Mouse (Mus musculus): ENCODE data around the gene Fam20c.

Gene Fam20c

DNA sequence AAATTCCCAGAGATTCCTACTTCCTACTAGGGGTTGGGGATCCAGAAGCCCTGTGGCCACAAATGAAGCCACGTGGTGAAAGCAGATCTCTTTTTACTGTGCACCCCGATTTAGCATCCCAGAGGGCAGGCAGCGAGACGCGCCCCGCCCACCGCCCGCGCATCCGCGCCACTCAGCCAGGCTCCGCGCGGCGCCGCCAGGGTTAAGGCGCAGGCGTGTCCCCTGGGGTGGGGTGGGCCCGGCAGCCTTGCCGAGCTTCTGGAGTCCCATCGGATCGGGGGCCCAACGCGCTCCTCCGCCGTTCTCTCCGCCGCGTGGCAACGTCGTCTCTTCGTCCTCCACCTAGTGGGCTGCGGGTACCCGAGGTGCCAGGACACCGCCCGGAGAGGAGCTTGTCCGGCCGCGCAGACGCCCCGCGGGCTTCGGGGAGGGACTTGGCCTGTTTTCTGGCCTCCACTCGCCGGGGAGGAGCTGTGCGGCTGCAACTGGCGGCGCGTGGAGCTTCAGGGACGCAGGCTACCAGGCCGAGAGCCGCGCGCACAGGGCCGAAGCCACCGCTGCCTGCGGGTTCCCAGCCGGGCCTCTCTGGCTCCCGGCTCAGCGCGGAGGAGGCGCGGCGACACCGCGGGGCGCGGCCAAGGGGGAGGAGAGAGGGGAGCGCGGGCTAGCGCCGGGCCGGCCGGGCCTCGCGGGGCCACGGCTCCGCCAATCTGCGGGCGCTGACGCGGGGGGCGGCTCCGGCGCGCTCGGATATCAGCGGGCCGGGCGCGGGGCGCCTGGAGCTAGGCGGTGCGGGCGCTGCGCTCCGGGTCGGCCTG is at the start of gene Fam20c:
TSS of gene Fam20c (plus strand) at position 212 of the 818 bp plus-strand sequence.
- peak; percentile 77 for DNase-seq (ENCODE audit: low spot score)

DNA sequence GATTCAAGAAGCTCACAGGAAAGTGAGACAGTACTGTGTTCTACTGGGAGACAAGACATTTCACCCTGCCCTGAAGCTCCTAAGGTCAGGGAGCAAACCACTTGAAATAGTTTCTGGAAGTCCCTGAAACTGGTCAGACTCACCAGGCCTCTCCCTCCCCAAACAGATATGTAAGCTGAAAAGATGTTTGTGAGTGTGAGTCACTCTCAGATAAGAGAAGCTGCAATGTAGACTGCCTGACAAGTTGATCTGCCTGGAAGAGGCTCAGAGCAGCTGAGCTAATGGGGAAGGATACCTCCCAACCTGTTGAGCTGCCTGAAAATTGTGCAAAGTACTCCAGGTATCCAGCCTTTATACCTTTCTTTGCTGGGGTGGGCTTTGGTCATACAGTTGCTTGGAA is 46.9 kb upstream of the Fam20c start:
- no peak for DNase-seq (ENCODE audit: low spot score)

DNA sequence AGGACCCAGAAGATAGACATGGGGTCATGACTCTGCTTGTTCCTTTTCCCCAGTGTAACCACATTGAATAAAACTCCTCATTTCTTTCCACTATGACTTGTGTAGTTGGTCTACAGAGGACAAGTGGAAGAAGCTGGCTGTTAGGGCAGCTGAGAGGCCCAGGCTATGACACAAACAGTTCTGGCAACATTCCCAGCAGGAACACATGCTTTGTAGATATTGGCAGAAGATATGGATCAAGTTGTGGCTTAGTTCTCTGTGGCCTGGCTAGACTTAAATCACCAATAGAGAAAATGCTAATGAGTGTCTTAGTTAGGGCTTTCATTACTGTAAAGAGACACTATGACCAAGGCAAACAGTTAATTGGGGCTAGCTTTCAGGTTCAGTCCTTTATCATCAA is 45.7 kb upstream of the Fam20c start:
- no peak for DNase-seq (ENCODE audit: low spot score)

DNA sequence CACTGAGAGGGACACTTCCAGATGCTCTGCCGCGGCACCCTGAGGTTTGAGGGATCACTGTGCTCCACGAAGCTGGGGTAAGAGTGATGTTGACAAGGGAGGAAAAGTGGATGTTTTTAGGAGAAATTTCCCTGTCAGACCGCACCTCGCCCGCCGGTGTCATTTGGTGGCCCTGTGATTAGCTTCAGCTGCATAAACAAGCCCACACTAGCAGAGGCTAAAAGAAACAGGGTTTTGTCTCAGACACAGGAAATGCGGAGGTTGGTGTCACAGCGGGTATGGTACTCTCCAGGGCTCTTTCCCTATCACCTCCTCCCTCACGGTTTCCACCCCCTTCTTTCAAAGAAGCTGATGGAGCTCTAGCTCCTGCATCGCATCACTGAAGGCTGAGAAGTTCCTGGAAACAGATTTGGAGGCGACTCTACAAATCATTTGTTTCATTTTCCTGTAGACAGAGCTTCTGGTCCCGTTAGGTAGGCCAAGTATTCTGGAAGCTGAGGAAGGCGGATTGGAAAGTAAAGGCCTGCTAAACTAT is 38.7 kb upstream of the Fam20c start:
- DNase-seq (ENCODE audit: low spot score): no peak

DNA sequence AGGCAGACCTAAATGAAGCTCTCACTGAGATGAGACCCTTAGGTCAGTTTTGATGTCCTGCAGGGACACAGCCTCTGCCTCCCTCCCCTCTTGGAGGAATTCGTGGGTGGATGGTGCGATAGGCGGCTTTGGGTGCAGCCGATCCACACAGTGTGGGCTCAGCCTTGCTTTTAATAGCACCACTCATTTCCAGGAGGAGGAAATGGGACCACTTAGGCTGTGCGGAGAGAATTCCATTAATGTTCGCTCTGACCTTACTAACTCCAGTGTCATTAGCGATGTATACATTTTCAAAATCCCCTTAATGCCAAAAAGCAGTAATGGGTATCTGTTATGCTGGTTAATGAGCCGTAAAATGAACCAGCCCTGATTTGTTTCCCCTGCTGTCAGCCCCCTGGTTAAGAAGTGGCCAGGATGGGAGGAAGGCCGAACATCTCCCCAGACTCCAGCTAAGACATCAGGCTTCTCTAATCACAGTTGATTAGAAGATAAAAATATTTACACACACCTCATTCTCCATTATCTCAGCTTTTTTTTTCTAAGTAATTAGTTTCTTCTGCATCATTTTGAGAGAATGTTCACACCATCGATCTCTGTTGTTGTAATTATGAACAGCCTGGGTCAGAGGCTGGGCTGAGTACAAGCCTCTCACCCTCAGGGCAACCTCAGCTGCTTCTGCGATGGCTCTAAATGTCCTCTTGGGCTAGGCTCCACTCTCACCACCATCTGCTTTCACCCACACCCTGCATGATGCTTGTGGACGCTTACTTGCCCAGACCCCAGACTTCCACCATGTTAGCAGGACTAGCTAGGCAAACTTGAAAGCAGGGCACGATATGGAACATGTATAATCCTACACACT is 33.8 kb upstream of the Fam20c start:
- no peak for DNase-seq (ENCODE audit: low spot score)

DNA sequence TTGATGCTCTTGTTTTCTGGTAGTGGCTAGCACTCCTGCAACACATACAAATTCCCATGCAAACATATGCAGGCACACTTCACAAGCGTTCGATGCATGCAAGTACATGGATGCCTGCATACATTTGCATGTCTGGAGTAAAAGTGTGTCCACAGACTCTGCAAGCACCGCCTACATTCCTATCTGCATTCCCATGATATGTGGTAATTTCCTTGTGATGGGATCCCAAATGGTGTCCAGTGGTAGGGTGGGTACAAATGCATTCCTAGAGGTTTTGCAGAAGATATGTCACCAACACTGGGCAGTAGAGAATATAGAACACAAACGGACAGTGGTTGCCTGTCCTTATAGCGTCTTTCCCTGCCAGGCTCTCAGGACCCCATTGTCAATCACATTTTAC is 29.9 kb upstream of the Fam20c start:
- DNase-seq (ENCODE audit: low spot score): no peak

DNA sequence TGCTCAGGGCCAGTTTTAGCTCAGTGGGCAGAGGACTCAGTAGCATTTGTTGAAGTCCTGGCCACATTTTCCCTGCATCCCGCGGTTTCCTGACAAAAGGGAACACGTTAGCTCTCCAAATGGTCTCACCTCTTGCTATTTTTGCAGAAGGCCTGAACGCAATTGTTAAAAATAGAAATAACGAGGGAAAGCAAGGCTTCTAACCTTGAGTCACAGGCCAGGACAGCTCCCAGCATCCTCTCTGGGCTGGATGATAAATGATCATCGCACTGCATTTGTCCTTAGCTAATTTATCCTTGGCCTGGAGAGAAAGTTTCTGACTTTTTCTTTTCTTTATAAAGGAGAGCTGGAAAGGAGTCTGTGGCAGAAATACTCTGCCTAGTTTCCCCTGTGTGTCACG is 29.2 kb upstream of the Fam20c start:
- no peak for DNase-seq (ENCODE audit: low spot score)

DNA sequence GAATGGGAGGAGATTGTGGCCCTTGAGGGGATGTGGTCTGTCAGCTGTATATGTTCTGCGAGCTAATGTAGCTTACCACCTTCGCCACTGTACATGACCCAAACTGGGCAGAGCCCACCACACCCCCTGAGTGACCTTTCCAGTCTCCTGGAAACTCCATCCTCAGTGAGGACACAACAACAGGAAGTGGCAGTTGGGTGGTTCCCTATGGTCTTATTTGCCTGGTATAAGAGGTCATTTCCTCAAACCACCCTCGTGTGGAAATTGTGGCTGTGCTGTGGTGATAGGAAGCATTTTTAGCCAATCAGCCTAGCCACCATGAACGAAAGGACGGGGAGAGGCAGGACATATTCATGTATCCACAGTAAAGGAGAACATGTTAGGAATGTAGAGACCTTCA is 23.5 kb upstream of the Fam20c start:
- DNase-seq (ENCODE audit: low spot score): peak; percentile 12

DNA sequence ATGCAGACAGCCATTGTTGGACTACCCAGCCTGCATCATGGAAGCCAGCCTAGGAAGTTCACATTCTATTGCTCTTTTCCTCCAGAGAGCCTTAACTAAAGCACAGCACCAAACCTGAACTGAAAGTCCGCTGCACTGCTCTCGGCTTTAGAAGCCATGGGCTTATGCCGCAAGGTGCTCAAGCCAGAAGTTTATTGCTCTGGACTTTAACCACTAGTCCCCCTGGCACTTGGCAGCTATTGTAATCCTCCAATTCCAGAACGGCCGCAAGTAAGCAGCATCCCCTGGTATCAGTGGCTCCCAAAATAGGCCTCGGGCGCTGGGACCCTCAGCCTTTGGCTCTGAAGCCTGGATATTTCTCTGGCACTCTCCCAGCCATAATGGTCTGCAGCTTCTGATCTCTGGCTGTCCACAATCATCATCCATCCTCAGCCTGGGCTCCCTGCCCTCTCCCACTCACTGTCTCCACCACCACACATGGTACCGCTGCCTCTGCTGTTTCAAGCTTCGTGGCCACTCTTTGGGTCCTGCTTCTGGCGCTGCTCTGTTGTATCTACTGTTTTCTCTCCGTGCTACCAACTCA is 20.9 kb upstream of the Fam20c start:
- no peak for DNase-seq (ENCODE audit: low spot score)

DNA sequence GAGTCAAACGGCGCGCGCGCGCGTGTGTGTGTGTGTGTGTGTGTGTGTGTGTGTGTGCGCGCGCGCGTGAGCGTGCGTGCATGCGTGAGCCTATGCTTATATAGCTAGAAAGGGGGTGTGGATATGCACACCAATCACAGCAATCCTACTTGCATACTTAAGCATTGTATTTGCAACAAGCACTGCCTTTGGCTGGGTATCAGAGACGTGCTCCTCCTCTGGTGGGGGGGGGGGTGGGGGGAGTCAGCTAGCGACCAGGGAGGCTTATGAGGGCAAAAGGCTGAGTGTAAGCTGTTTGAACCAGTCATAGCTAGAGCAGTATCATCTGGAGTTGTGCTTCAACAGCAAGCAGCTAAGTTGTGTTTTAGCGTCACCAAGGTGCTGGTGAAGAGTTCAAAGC is 20.3 kb upstream of the Fam20c start:
- DNase-seq (ENCODE audit: low spot score): no peak

DNA sequence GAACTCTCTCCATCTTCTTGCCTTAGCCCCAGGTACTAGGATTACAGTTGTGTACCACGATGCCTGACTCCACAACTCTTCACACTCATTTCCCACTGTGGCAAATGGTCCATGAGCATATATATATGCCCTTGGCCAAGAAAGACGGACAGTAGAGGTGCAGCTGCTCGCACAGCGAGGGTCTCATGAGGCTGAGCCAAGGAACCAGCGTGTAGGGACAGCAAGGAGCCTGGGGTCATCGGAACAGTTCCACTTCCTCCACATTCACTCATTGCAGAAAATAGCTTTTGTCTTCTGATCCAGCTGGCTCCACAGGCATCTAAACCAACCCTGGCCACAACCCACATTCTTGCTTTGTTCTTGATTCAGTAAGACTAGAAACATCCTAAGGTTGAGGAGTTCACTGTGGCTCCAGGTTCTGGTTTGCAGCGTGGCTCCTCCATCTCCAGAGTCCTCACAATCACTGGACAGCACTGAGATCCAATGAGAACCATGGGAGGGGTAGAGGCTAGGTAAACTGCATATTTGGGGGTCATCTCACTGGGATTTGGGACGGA is 19.0 kb upstream of the Fam20c start:
- DNase-seq (ENCODE audit: low spot score): no peak

DNA sequence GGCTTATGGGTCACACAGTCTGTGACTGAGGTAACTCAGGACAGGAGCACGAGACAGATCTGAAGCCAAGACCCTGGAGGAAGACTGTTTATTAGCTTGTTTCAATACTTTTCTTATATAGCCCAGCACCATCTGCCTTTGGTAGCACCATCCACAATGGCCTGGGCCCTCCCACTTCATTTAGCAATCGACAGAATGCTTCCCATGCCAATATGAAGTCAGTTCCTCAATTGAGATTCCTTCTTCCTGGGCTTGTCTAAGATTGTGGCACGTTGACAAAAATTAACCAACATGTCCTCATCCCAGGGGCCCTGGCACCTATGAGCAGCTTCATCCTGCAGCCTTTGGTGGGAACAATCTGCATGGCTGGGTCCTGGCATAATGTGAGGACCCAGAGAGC is 14.2 kb upstream of the Fam20c start:
- no peak for DNase-seq (ENCODE audit: low spot score)

DNA sequence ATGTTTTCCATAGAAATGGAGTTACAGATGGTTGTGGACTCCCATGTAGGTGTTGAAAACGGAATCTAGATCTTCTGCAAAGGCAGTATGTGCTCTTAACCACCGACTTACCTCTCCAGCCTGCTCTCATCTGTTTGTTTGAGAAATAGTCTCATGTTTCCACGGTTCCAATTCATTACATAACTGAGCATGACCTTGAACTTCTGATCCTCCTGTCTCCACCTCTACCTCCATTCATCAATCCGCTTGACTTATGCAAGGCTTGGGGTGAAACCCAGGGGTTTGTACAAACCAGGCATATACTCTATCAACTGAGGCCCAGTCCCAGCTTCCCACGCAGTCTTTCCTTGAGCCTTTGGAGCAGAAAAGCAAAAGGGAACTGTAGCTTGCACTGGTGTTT is 12.8 kb upstream of the Fam20c start:
- no peak for DNase-seq (ENCODE audit: low spot score)

DNA sequence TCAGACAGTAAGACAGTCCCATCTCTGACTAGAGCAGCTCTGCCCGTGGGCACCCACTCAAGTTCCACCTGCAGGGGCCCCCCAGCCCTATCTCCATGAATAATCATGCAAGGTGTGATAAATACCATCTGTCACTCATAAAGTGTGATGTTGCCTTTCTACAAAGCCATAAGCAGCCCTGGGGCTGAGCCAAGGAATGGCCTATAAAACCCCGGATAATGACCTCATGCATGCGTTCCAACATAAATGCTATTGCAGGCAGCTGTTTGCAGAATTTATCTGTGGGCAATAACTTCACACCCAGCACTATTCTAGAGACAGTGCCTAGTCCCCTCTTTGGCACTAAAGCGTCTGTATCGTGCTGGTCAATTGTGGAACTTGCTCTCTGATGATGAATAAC is 12.0 kb upstream of the Fam20c start:
- DNase-seq (ENCODE audit: low spot score): no peak

DNA sequence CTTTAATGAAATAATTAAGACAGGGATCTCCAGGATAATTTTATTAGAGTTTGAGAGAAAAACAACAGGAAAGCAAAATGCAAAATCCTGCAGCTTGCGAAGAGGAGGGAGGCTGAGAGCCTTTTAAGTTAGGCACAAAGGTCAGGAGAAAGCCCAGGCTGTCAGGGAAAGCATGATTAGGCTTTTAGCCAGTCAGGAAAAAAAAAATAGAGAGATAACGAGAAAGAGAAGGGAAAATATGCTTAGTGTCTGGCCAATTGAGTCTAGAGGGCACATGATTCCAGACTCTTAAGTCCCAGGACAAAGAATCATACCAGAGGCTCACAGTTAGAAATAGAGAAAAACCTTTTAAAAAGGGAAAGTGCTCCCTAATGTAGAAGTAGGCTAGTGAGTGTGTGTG is 10.7 kb upstream of the Fam20c start:
- no peak for DNase-seq (ENCODE audit: low spot score)

DNA sequence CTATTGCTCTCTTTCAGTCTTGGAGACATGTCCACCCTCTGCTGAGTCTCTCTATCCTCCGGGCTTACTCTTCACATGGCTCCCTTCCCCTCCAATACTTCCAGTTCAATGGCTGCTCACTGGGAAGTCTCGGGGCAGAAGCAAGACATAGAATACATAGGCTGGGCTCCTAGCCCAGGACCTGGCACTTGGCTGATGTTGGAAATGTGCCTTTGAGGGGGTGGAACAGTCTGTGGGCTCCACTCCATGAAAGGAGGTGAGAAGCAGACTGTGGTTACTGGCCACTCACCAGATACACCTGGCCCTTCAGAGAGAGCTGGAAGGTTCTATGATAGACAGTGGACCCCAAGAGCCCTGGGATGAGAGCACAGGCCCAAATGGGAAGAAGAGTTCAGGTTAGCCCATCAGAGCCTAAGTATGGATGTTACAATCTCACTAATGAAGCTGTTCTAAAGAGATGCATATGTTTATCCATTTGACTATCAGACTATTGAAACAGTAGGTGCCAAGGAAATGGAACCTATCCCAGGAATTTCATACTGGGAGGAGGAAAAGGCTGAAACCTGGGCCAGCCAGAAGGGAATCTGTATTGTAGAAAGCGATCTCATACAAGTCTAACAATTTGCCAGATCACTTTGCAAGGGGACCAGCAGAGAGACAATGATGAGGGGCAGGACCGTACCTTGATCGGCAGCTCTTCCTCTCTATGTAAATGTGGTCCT is 8.8 kb upstream of the Fam20c start:
- no peak for DNase-seq (ENCODE audit: low spot score)

DNA sequence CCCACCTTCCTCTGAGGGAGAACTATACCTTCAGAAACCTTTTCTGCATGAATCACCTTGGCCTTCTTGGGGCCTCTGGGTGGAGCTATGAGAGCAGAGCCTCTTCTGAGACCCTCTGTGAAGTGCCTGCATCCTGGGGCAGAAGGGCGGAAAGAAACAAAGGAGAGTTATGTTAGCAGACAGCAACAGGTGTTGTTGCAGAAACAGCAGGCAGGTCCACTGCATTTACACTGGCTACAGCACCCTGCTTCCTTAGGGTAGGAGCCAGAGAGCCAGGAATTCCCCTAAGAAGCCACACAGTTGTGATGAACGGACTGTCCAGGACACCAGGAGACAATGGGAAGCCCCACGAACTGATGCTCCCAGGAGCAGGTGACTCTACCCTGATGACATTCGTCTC is 1.0 kb upstream of the Fam20c start:
- DNase-seq (ENCODE audit: low spot score): no peak

DNA sequence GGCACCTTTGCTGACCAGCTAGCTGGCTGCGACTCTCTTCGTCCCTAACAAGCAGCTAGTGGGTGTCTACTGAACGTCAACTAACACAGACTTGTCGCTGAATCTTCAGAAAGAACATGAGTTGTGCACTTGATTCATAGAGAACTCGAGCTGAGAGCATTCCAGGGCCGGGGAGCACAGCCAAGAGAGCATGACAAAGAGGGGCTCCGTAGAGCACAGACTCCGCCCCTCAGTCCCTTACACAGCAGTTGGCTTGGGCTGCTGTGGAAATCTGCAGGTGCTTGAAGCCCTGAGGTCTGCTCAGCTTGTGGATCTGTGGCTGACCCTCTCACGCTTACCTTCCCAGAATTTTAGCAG is 390 bp upstream of the Fam20c start:
- DNase-seq (ENCODE audit: low spot score): no peak

DNA sequence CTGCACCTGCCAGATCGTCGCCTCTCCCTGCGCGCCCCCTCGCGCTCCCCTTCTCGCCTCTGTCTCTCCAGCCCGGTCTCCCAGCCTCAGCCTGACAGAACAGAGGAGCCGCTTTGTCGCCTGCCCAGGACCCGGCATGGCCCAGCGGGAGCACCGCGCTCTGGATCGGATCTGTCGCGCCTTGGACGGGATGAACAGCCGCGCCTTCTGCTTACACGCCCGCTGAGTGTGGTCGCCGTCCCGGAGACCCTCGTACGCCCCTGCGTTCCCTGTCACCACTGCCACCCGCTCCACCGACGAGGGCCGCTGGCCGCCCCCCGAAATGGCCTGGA is 773 bp downstream of the Fam20c start:
- DNase-seq (ENCODE audit: low spot score): no peak

DNA sequence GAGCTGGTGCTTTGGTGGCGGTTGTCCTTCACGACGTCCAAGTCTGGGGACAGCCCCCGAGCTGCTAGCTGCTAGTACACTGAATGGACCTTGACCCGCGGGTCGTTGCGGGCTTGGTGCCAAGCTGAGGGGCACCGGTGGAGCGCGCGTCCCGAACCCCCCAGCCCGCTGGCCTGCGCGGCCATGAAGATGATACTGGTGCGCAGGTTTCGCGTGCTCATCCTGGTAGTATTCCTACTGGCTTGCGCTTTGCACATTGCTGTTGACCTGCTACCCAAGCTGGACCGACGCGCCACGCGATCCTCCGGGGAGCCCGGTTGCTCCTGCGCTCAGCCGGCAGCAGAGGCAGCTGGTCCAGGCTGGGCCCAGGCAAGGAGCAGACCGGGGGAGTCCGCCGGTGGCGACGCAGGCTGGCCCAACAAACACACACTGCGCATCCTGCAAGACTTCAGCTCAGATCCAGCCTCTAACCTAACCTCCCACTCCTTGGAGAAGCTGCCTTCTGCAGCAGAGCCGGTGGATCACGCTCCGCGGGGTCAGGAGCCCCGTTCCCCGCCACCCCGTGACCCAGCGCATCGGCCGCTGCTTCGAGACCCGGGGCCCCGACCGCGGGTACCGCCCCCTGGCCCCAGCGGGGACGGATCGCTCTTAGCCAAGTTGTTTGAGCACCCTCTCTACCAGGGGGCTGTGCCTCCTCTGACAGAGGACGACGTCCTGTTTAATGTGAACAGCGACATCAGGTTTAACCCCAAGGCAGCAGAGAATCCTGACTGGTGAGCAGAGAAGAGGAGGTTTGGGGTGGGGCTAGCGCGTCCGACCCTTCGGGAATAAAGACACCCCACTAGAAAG is 1.4 kb downstream of the Fam20c start:
- no peak for DNase-seq (ENCODE audit: low spot score)

All from lung, postnatal 25 days (tissue).